Mouse (Mus musculus): ENCODE measurements around the gene Abcg8.

Gene Abcg8

DNA sequence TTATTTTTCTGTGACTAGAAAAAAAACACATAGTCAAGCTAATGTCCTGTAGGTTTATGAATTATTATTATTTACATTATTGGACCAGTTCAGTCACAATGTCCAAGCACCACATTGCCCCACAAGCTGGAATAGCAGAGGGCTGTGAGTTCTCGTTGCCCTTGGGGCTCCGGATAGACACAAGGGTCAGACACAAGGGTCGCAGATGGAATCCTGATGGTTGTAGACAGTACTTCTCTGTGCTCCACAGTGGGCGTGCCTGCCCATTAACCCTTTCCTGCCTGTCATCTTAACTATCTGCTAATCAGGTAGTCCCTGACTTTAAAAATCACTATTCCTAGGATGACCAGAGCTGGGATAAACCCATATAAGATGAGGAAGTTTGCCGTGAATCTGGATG is 17.9 kb upstream of the Abcg8 start:
- in situ Hi-C loops (cut with MboI, MseI) = no loop called here

DNA sequence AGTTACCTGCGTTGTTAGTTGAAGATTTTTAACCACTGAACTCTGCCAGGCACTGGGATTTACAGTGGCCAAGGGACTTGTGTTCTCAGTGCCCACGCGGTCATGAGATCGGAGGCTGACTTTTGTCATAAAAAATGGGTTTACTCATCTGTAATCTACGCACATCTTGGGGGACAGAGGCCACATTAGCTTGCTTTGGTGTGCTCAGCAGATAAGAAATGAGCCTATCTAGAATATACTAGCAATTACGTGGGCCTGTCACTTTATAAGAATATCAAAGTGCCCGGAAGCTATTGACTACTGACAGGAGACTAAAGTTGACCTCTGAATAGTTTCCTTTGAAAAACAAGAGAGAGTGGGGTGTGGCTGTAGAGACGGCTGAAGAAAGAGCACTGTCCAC is 17.2 kb upstream of the Abcg8 start:
- in situ Hi-C loops (cut with MboI, MseI) = no loop called here

DNA sequence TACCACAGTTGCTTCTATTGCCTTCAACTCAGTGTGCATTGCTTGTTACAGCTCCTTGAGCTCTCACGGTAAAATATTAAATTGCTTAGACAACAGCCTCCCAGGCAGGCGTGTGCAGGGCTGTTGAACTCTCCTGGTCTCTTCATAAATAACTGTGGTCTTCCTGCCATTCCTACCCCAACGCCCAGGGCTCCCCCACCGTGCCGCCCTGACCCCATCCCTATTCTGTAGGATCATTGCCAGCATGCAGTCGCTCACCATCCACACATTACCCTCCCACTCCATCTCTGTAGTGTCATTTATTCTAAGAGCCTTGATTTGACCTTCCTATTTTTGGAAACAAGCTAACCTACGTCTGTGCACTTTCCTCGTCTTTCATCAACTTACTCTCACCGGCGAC is 11.0 kb upstream of the Abcg8 start:
- in situ Hi-C loops (cut with MboI, MseI) = no loop called here

DNA sequence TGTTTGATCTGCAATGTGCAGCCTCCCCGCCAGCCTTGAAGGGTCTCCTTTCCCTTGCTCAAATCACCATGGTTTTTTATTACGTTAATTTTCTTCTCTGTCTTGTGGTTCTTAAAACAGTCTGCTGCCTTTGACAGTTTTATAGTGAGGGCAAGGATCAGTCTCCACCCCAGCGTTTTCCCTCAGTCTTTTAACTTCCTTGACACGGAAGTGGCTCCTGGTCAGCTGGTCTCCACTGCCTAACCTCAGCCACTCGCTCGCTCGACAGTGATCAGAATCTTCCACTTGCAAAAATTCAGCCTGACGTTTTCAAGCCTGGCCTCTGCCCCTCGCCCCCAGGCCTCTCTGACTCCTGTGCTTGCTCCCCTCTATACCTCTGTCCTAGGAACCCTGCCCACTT is 10.4 kb upstream of the Abcg8 start:
- in situ Hi-C loops (cut with MboI, MseI) = no loop called here

DNA sequence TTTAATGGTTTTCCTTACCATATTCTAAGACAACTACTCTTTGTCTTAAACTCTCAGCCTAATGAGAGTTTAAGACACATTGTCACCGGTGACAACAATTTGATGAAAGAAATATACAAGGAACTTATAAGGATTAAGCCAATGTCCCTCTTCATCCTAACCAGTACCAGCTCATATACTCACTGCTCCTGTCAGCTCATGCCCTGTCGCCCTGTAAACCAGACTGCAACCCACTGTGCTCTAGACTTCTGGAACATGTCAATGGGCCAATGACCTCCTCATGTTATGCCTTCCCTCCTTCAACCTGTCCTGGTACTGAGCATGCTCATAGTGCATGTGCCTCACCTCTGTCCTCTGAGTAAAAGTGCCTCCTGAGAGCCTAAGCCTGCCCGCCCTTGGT is 8.3 kb upstream of the Abcg8 start:
- in situ Hi-C loops (cut with MboI, MseI) = no loop called here

DNA sequence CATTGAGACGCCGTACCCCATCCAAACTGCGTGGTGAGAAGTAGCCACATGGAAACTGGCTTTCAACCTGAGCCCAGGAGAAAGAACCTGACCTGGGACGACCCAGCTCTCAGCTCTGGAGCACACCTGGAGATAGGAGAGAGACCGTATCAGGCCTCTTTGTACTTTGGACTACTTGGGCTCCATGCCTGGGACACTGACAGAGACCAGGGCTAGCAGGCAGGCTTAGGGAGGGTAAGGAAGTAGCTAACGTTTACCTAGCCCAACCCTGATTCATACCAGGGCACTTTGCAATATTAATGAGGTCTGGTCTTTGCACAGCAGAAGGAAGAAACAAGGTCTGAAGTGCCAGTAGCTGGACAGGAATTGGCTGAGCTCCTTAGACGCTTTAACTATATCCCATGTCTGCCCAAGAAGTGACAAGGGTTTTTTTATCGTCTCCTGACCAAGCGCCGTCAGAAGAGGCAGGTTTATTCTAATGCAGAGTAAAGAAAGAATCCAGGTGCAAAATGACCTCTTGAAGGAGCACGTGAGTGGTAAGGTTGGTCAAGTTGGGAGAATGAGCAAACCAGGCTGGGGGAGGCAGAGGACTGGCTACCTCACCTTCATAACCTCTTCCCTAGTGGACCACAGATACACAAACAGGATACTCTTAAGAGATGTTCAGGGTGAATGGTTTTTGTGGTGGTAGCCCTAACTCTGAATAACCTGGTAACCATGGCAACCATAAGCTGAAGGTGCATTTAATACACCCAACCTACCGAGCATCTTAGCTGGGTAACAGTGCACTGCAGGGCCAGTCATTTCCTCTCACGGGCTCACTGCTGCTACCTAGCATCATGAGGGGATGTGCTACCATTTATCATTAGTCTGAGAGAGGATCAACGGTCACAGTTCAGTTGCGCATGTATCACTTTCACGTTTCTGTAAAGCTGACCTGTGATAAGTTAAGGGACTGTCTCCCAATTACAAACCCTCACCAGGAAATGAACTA is 3.4 kb upstream of the Abcg8 start:
- in situ Hi-C loops (cut with MboI, MseI) = loop anchor here (10.0 kb wide), 1 partner anchor 1112 kb away; no protein-coding TSS in a partner anchor

DNA sequence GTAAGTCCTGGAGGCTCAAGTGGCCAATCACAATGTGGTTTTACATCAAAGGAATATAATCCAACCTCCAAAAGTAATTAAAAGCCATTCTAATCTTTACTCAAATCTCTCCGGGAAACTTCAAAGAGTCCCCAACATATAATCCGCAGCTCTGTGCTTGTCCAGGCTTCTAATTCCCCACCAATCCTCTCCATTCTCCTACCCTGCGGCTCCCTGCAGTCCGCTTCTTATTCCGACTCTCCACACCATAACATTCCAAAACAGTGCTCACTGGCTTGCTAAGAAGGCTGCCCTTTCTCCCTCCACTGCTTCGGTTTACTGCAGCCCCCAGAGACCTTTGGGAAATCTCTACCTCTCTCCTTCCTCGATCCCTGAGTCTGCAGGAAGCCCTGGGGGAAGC is 2.1 kb upstream of the Abcg8 start:
- in situ Hi-C loops (cut with MboI, MseI) = loop anchor here (10.0 kb wide), 1 partner anchor 1111 kb away; no protein-coding TSS in a partner anchor

DNA sequence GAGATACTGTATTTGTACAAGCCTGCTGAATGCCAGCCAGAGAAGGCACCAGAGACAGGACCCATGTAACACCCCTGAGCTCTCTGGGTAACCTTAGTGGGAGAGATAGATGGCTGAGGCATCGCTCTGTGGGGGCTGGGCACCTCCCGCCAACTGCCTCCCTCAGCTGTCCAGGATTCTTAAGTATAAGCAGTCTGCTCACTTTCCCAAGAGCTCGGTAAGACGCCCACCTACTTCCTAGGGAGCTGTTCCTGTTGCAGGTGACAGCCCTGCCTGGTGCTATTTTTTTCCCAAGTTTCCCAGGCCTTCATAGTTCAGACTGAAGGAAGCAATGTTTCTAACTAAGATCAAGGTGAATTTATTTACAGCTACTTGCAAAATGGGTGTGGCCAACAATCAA is 898 bp upstream of the Abcg8 start:
- in situ Hi-C loops (cut with MboI, MseI) = loop anchor here (10.0 to 25.0 kb wide), 2 partner anchors 962 to 1110 kb away; no protein-coding TSS in a partner anchor

DNA sequence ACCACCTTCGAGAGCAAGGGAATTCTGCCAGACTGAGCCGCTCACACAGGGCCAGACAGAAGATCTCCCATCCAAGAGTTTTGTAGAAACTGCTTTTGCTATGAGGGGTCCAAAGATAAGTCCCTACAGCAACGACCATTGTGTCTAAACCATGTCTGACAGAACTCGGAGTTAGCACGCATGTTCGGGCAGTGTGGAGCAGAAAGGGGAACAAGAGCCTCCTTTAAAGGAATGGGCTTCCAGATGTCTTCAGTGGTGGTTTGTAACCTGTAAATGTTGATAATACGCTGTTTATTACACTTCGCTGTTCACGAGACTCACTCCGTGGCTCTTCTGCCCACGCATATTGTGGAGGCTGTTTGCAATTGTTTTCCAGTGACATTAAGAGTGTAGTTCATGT is 1.5 kb downstream of the Abcg8 start:
- in situ Hi-C loops (cut with MboI, MseI) = loop anchor here (10.0 to 25.0 kb wide), 2 partner anchors 960 to 1107 kb away; no protein-coding TSS in a partner anchor

DNA sequence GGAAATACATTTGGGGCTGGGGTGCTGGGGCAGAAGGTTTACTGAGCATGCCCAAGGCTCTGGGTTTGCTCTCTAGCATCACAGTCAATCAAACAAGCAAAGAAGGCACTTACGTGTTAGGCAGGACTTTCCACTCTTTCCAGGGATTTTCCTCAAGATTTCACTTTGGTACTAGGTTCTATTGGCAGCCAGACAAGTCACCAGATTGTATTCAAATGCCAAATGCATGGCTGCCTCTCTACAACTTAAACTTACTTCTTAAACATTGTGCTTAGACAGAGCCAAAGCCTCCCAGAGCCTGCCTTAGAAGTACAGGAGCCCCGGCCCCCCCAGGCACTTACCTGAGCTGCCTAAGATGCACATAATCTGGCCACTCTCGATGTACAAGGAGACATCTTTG is 5.6 kb downstream of the Abcg8 start:
- in situ Hi-C loops (cut with MboI, MseI) = loop anchor here (25.0 kb wide), 1 partner anchor 956 kb away; no protein-coding TSS in a partner anchor

DNA sequence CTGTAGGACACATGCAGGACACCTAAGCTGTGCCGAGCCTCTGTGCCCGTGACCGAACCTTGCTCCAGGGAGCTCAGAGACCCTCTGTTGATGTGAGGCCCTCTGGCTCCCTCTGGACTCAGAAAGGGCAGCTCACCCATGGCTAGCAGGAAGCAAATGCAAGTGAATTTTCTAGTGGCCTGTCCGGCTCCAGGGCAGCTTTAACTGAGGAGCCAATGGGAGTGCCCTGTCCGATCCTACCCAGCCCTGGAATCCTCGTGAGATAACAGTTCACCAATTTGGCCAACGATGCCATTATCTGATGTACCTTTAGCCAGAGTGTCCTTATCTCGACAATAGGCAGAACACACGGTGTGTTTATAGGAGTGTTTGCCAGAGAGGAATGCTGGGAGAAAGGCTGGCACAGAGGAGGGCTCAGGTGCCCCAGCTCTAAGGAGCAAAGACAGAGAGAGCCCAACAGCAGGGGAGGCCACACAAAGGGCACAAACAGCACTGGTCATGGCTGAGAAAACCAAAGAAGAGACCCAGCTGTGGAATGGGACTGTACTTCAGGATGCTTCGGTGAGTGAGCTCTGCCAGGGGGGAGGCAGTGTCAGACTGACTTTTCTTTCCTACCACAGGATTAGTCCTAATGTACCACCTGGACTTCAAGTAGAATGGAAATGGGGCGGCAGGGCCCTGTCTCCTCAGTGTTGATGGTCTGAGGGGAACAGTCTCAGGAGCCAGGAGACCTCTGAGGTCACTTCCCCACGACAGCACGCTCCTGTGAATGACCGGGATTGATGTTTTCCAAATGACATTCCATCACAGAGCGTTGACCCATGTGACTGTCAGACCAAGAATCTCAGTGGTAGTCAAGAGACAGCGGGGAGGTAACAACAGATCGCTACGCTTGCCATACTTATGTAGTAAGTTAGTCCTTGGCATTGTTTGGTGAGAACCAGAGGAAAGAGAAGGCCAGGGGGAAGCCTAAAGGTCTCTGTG is 6.9 kb downstream of the Abcg8 start, which contains the start of gene Abcg5:
Abcg5 (minus strand) TSS at position 278 of the 984 bp plus-strand sequence.
- in situ Hi-C loops (cut with MboI, MseI) = loop anchor here (25.0 kb wide), 1 partner anchor 954 kb away; no protein-coding TSS in a partner anchor

DNA sequence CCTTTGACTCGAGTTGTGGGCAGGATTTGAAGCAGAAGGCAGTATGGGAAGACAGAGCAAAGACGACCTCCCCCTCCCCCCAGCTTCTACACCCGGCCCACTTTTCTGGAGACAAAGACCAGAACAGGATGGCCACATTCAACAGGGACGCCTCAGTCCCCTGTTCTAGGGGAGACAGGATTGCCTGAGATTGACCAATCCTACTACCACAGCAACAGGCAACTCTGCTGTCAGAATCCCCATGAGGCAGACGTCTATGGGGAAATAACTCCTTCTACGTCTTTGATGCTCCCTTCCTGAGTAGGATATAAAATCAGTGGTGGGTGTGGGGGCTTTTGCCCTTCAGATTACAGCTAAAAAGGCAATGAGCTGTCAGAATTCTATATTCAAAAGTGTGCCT is 8.2 kb downstream of the Abcg8 start:
- in situ Hi-C loops (cut with MboI, MseI) = loop anchor here (25.0 kb wide), 1 partner anchor 953 kb away; no protein-coding TSS in a partner anchor

DNA sequence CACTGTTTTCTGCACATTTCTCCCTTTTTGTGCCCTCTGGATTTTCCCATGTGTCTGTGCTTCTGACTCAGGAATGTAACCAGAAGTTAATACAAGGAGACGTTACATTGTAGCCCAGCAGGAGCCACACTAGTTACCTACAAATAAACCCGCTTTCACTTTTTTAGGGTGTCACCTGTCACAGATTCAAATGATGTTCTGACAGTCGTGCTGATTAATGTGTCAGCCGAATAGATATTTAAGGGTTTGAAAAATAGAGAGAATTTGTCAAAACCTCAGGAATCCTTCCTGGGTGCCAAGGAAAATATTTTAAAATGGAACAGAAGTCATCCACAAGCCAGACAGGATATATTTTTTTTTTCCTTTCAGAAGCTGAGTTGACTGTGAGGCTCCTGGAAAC is 9.2 kb downstream of the Abcg8 start:
- in situ Hi-C loops (cut with MboI, MseI) = loop anchor here (25.0 kb wide), 1 partner anchor 952 kb away; no protein-coding TSS in a partner anchor

DNA sequence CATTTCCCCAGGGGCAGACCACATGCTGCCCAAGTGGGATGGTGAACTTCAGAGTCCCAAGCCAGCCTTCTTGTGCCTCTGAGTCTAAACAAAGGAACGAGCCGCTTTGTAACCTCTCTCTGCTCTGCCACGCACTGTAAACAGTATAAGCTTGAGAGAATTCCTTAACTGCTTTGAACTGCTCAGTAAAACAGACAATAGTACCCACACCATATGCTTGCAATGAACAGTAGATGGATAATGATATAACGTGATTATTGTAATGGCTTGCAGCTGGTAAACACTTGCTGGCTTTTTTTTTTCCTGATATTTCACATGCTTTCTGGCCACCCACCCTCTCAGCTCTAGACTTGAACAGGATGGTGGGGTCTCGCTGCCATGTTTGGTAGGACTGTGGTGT is 11.9 kb downstream of the Abcg8 start:
- in situ Hi-C loops (cut with MboI, MseI) = loop anchor here (25.0 kb wide), 1 partner anchor 949 kb away; no protein-coding TSS in a partner anchor

DNA sequence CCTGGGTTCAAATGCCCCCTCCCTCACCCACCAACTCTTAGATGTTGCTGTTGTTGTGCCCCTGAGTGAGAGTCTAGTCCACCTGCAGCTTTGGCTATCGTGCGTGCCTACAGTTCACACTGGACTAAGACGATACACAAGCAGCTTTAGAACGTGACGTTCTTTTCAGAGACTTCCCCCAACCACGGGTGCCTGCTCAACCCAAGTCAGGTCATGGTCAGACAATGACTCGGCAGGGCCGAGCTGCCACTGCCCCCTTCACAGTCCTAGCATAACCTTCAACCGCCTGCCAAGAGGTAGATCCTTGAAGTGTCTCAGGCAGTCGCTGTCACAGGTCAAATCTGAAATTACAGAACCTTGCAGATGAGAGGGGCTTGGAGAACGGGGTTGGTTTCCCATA is 12.7 kb downstream of the Abcg8 start:
- in situ Hi-C loops (cut with MboI, MseI) = loop anchor here (25.0 kb wide), 1 partner anchor 948 kb away; no protein-coding TSS in a partner anchor

DNA sequence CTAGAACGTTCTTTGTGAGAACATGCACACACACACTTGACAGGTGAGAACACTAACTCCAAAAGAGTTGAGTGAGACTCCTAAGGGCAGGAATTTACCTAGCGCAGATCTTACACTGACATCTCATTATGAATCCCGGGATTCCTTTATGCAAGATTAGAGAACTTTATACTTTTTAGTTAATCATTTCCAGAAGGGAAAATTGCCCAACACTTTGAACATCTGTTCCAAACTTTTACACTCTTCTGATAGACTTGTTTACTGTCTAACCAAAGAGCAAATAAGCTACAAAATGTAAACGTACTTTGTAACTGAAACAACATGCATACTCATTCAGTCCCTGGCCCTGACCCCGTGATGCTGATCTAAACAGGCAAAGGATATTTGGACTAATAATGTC is 13.2 kb downstream of the Abcg8 start:
- in situ Hi-C loops (cut with MboI, MseI) = loop anchor here (25.0 kb wide), 1 partner anchor 948 kb away; no protein-coding TSS in a partner anchor

DNA sequence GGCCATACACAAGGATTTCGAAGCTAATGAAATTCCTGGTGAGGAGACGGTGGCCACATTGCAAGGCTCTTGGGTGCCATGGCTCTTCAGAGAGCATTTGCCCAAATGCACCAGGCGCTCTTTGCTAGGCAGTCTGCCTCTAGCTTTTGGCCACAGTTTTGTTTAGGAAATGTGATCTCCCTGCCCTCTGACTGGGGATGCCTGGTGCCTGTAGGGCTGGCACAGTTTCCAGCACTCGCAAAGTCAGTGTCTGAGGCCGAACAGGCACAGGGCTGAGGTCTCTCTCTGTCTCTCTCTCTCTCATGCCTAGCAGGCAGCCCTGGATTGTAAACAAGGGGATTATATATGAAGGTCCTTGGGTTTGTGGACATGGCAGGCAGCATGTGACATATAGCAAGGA is 14.0 kb downstream of the Abcg8 start:
- in situ Hi-C loops (cut with MboI, MseI) = loop anchor here (25.0 kb wide), 1 partner anchor 947 kb away; no protein-coding TSS in a partner anchor

DNA sequence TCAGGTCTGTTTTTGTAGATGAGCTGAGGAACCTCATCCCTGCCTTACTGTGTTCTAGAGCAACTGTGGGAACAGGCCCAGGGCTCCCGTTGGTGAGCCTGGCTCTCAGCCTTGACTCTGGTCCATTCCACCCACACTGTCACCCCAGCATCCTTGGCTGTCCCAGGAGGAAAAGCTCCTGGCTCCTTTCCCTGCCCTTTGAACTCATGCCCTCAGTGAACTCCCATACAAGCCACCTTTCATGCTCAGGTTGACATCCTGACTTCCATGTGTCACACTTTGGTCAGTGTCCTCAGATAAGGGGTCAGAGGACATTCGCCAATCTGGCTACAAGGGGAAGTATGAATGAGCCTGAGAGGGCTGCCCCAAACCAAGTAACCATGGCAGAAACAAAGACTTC is 17.6 kb downstream of the Abcg8 start:
- in situ Hi-C loops (cut with MboI, MseI) = loop anchor here (25.0 kb wide), 1 partner anchor 944 kb away; no protein-coding TSS in a partner anchor

DNA sequence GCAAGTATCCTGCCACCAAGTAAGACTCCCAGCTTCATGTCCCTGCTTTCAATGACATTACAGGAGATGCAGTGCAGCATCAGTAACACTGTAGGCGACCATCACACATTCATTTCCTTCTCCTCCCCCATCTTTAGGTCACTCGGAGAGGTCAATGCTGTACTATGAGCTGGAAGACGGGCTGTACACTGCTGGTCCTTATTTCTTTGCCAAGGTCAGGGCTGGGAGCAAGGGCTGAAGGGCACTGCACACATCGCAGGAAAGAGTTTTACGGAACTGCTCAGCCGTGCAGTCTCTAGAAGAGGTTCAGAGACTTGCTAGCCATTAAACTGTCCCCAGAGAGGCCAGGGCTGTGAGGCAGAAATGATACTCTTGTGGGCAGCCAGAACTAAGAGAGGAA is 20.4 kb downstream of the Abcg8 start:
- in situ Hi-C loops (cut with MboI, MseI) = loop anchor here (25.0 kb wide), 1 partner anchor 941 kb away; no protein-coding TSS in a partner anchor

DNA sequence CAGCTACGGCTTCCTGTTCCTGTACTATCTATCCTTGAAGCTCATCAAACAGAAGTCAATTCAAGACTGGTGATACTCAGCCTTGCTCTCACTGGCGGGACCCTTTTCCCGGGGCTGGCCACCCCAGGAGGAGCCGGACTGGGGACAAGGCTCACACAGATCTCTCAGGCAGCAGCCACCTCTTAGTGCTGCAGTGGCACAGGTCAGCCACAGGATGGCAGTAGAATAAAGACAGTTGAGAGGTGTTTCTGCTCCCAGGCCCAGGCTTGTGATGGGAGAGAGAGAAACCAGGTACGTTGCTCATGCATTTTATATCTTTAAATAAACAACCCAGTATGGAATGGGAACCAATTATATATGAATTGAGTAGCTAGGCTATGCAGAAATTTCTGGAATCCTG is 22.6 kb downstream of the Abcg8 start:
- in situ Hi-C loops (cut with MboI, MseI) = loop anchor here (25.0 kb wide), 1 partner anchor 939 kb away; no protein-coding TSS in a partner anchor

DNA sequence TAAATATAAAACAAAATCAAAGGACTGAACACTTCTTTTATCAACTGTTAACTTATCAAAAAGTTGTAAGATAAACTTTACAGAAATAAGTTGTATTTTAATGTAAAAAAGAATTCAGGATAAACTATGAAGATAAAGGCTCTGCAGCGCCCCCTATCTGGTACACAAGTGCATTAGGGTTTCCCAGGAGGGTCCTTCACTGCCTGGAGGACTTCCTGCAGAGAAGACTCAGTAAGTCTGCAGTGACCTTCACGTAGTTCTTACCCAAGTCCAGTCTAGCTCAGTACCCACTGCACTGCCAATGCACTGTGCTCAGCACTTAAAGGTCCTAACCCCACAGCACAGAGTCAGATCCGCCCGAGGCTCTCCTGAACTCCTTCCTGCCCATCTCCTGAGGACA is 31.3 kb downstream of the Abcg8 start:
- in situ Hi-C loops (cut with MboI, MseI) = loop anchor here (25.0 kb wide), 1 partner anchor 1780 kb away; no protein-coding TSS in a partner anchor
